Mouse (Mus musculus): Measurements from ENCODE around the gene Tubb2b.

Tubb2b gene

GRCm38 (mm10) chr13:34149463-34150176, 19.4 kb upstream of the Tubb2b start:
- Histone ChIP-seq H3K9me3 (ENCODE audit: low read length) (no peaks in the 10 kb centered on the region), H3K4me3 (replicated peaks; ENCODE audit: low read length) (peak overlapping the region; percentile 73), H3K4me1 (replicated peaks; ENCODE audit: low read depth, low read length) (peaks cover 85% of the 10 kb centered on the region), H3K36me3 (ENCODE audit: insufficient read depth, low read length) (no peaks in the 10 kb centered on the region), H3K27me3 (ENCODE audit: insufficient read depth, low read length) (no peaks in the 10 kb centered on the region)
- TF ChIP-seq NANOG (IDR thresholded peaks at IDR 0.05; ENCODE audit: borderline replicate concordance, low read length) (no peak), POU5F1 (IDR thresholded peaks at IDR 0.05; ENCODE audit: borderline replicate concordance, low read length) (no peak), CTCF (conservative IDR thresholded peaks at IDR 0.05; ENCODE audit: low read length) (no peak)

GRCm38 (mm10) chr13:34148767-34149392, 18.6 kb upstream of the Tubb2b start:
- TF ChIP-seq NANOG (IDR thresholded peaks at IDR 0.05; ENCODE audit: borderline replicate concordance, low read length) (no peak), CTCF (conservative IDR thresholded peaks at IDR 0.05; ENCODE audit: low read length) (no peak), POU5F1 (IDR thresholded peaks at IDR 0.05; ENCODE audit: borderline replicate concordance, low read length) (no peak)
- H3K9me3 ChIP-seq (ENCODE audit: low read length), result no peaks in the 10 kb centered on the region

GRCm38 (mm10) chr13:34148181-34148580, 17.9 kb upstream of the Tubb2b start:
- H3K27me3 ChIP-seq (ENCODE audit: insufficient read depth, low read length), result no peaks in the 10 kb centered on the region
- peak overlapping the region; percentile 73; the same call in 1 of the 2 replicates for H3K4me3 ChIP-seq (replicated peaks; ENCODE audit: low read length)
- H3K4me1 ChIP-seq (replicated peaks; ENCODE audit: low read depth, low read length), result peaks cover 76% of the 10 kb centered on the region
- no peak for TF ChIP-seq NANOG (IDR thresholded peaks at IDR 0.05; ENCODE audit: borderline replicate concordance, low read length)
- TF ChIP-seq POU5F1 (IDR thresholded peaks at IDR 0.05; ENCODE audit: borderline replicate concordance, low read length), result no peak
- TF ChIP-seq CTCF (conservative IDR thresholded peaks at IDR 0.05; ENCODE audit: low read length), result no peak
- no peaks in the 10 kb centered on the region for H3K36me3 ChIP-seq (ENCODE audit: insufficient read depth, low read length)
- H3K9me3 ChIP-seq (ENCODE audit: low read length), result no peaks in the 10 kb centered on the region

More at GRCm38 (mm10) chr13:34148767-34149392, 18.6 kb upstream of the Tubb2b start:
- Histone ChIP-seq H3K4me3 (replicated peaks; ENCODE audit: low read length) (peak overlapping the region; percentile 73), H3K4me1 (replicated peaks; ENCODE audit: low read depth, low read length) (peaks cover 83% of the 10 kb centered on the region), H3K27me3 (ENCODE audit: insufficient read depth, low read length) (no peaks in the 10 kb centered on the region), H3K36me3 (ENCODE audit: insufficient read depth, low read length) (no peaks in the 10 kb centered on the region)

DNA sequence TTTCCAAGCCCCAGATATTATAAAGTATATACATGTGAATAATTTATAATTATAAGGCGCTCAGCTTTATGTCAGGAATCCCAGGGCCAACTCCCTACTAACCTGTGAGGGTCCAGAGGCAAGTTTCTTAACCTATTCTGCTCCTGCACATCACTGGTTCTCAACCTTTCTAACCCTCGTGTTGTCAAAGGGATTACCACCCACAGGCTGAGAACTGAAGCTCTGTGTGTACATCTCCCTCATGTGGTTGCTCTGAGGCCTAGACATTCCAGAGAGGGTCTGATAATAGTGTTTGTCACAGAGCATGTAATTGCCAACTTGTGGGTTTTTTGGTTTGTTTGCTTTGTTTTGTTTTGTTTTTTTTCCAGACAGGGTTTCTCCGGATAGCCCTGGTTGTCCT, 16.6 kb upstream of the Tubb2b start:
- no peaks in the 10 kb centered on the region for H3K36me3 ChIP-seq (ENCODE audit: insufficient read depth, low read length)
- H3K4me3 ChIP-seq (replicated peaks; ENCODE audit: low read length), result no peak overlapping the region
- H3K27me3 ChIP-seq (ENCODE audit: insufficient read depth, low read length), result no peaks in the 10 kb centered on the region
- H3K4me1 ChIP-seq (replicated peaks; ENCODE audit: low read depth, low read length), result peaks cover 65% of the 10 kb centered on the region
- peaks cover 6% of the 10 kb centered on the region for H3K9me3 ChIP-seq (ENCODE audit: low read length)
- TF ChIP-seq CTCF (conservative IDR thresholded peaks at IDR 0.05; ENCODE audit: low read length) (no peak), NANOG (IDR thresholded peaks at IDR 0.05; ENCODE audit: borderline replicate concordance, low read length) (no peak), POU5F1 (IDR thresholded peaks at IDR 0.05; ENCODE audit: borderline replicate concordance, low read length) (no peak)

GRCm38 (mm10) chr13:34143389-34143788, 13.1 kb upstream of the Tubb2b start:
- no peak overlapping the region for H3K4me3 ChIP-seq (replicated peaks; ENCODE audit: low read length)
- H3K4me1 ChIP-seq (replicated peaks; ENCODE audit: low read depth, low read length), result peaks cover 30% of the 10 kb centered on the region
- H3K27me3 ChIP-seq (ENCODE audit: insufficient read depth, low read length), result no peaks in the 10 kb centered on the region
- peaks cover 6% of the 10 kb centered on the region for H3K9me3 ChIP-seq (ENCODE audit: low read length)
- TF ChIP-seq CTCF (conservative IDR thresholded peaks at IDR 0.05; ENCODE audit: low read length) (no peak), NANOG (IDR thresholded peaks at IDR 0.05; ENCODE audit: borderline replicate concordance, low read length) (no peak), POU5F1 (IDR thresholded peaks at IDR 0.05; ENCODE audit: borderline replicate concordance, low read length) (no peak)
- H3K36me3 ChIP-seq (ENCODE audit: insufficient read depth, low read length), result no peaks in the 10 kb centered on the region

DNA sequence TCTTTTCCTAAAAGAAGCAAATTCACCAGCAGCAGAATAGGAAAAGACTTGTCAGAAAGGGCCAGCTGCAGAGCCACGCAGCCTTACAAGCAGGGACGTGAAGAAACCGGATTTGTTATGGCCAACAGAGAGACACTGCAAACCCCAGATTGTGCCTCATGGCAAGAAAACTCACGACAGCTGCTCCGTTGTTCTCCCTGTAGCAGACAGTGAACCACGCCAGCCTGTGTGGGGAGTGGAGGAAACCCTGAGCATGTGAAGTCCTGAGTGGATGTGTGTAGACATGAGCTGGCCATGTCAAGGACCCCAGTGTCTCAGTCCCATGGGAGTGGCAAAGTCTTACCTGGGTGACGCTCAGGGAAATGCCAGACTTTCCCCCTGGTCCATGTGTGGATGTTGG, 6.3 kb upstream of the Tubb2b start:
- Histone ChIP-seq H3K4me1 (replicated peaks; ENCODE audit: low read depth, low read length) (peaks cover 38% of the 10 kb centered on the region), H3K9me3 (ENCODE audit: low read length) (no peaks in the 10 kb centered on the region), H3K27me3 (ENCODE audit: insufficient read depth, low read length) (no peaks in the 10 kb centered on the region), H3K4me3 (replicated peaks; ENCODE audit: low read length) (no peak overlapping the region), H3K36me3 (ENCODE audit: insufficient read depth, low read length) (no peaks in the 10 kb centered on the region)
- TF ChIP-seq NANOG (IDR thresholded peaks at IDR 0.05; ENCODE audit: borderline replicate concordance, low read length), result no peak

- H3K9me3 ChIP-seq (ENCODE audit: low read length), result no peaks in the 10 kb centered on the region
- no peak for TF ChIP-seq POU5F1 (IDR thresholded peaks at IDR 0.05; ENCODE audit: borderline replicate concordance, low read length)
- peaks cover under 1% of the 10 kb centered on the region; the same call in 1 of the 2 replicates for H3K36me3 ChIP-seq (ENCODE audit: insufficient read depth, low read length)
- H3K4me1 ChIP-seq (replicated peaks; ENCODE audit: low read depth, low read length), result peaks cover 48% of the 10 kb centered on the region
- no peaks in the 10 kb centered on the region for H3K27me3 ChIP-seq (ENCODE audit: insufficient read depth, low read length)
- peak overlapping the region; percentile 65 for H3K4me3 ChIP-seq (replicated peaks; ENCODE audit: low read length)
These were observed 4.0 kb upstream of the Tubb2b start for GRCm38 (mm10) chr13:34134276-34134675.

DNA sequence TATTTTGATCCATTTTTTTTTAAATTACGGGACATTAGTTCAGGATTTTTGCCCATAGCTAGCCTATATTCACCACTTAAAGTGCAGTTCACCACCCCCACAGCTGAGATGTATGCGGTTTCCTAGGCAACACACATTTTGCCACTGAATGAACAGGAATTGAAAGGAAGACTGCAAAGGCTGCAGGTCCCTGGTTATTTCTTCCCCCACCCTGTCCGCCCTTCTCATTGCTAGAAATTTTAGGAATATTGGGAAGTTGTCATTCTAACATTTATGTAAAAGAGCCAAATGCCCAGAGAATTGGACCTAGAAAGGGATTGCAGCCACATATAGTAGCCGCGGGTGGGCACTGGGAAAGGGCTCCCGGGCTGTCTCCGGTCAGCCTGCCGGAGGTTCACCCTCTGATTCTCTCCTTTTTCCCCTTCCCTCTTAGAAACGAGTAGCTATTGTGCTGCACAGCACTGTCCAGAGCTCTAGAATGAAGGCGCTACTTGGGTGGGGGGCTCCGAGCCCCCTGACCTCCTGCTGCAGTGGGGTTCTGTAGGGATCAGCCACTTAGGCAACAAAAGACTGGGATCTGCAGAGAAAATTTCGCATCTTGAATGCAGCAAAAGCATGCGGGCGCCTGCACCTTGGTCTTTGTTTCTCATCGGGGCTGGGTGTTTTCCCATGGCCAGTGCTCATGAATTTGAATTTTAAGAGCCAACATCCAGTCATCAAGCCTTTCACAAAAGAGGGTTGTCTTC, 3.2 kb upstream of the Tubb2b start:
- Histone ChIP-seq H3K9me3 (ENCODE audit: low read length) (no peaks in the 10 kb centered on the region), H3K4me3 (replicated peaks; ENCODE audit: low read length) (peak overlapping the region; percentile 65), H3K27me3 (ENCODE audit: insufficient read depth, low read length) (no peaks in the 10 kb centered on the region), H3K36me3 (ENCODE audit: insufficient read depth, low read length) (peaks cover 9% of the 10 kb centered on the region), H3K4me1 (replicated peaks; ENCODE audit: low read depth, low read length) (peaks cover 56% of the 10 kb centered on the region)
- TF ChIP-seq NANOG (IDR thresholded peaks at IDR 0.05; ENCODE audit: borderline replicate concordance, low read length) (no peak), POU5F1 (IDR thresholded peaks at IDR 0.05; ENCODE audit: borderline replicate concordance, low read length) (no peak), CTCF (conservative IDR thresholded peaks at IDR 0.05; ENCODE audit: low read length) (no peak)
